Mouse (Mus musculus) kidney, postnatal 4 days (tissue): ENCODE measurements around the gene Erbin.

Experiments
- DNase-seq, 2 experiments: peaks; one replicate each; pipeline ENCODE4 v3.0.0; 2021; ENCODE audit warnings: mixed read lengths in 2 of 2

Erbin gene

DNA sequence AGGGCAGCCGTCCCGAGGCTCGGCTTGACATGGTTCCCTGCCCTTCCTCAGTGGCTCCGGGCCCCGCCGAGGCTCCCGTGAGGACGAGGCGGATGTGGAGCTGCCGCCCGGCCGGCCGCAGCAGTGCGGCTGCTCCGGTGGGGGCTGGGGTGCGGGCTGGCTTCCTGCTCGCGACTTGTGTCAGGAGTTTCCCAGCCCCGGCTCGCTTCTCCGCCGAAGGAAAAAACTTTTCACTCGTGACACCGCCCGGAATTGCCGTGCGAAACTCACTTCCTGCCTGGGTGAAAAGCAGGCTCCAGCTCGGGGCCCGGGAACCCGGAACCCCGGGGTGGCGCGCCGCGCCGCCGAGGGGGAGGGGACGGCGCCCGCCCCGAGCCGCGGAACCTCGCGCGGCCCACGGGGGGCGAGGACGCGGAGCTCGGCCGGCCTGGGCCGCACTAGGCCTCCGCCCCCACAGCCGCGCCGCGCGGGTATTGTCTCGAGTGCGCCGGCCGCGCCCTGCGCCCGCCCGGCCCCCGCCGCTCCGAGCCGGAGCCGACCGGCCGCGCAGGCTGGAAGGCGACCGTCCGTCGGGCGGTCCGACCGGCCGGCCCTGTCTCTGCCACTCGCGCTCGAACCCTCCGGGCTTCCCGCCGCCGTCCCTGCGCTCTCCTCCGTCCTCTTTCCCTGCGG lies at the start of gene Erbin:
Erbin (minus strand) TSS at position 254 of the 672 bp plus-strand sequence.
- DNase-seq: peak; percentile 83 to 90

DNA sequence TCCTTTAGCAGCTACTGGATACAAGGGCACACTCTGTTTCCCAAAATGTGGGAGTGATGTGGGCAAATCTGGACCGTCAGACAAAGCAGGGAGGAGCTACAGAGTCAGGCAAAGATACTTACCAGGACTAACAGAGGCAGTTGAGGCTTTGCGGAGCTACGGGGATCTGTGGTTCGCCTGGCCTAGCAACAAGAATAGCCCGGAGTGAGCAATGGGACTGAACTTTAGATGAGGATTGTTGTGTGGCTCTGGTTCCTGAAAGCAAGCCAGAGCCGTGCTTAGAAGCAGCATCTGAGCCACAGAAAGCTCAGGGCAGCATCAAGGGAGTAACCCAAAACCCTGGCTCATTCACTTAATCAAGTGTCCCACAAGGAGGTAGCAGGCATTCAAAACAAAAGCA lies 49.6 kb upstream of the Erbin start:
- no peak for DNase-seq

DNA sequence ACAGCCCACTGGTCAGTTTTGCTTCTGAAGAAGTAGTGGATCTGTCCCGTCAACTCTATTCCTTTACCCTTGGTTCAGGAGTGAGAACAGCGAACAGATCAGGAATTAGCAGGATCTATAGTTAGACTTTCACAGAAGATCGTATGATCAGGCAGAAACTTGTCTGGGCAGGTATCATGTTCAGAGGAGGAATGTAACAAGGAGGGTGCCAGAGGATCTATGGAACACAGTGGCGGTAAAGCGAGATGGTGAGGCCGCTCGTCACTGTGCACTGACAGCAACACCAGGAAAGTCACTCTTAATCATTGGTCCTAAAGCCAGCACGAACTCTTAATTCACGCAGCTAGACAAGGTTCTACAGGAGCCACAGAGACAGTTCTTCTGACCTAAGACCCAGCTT lies 47.7 kb upstream of the Erbin start:
- no peak for DNase-seq

DNA sequence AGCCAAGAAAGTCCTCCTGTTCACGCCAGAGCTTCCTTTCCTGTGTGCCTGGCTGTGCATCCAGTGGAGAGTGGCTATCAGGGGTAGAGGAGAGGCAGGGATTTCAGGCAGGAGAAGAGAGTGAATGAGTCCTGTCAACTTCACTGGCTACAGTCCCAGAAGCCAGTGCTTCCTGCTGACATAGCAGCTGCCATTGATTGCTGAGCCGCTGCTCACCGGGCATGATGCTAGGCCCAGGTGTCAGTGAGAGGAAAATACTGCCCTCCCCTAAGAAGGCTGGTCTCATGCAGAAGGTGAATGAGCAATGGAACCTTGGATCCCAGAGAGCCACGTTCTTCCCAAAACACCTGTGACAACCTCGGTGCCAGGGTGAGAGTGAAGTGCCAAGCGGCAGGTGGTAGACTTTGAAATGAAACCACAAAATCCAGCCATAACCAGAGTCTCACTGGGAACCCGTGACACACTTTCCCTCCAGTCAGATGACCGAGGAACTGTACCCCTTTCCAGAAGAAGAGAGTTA lies 46.4 kb upstream of the Erbin start:
- no peak for DNase-seq

DNA sequence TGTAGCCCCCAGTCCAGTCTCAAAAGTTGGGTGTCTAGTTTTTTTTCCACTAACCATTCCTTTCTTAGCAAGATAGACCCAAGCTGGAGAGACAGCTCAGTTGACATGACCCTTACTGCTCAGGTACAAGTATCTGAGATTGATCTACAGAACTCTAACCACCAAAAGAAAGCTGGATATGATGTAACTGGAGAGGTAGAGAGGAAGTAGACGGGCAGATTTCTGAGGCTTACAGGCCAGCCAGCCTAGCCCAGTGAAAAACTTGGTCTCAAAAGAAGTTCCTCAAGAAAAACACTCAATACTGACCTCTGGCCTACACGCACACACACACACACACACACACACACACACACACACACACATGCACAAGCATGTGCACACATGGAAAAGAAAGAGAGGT lies 44.9 kb upstream of the Erbin start:
- no peak for DNase-seq

DNA sequence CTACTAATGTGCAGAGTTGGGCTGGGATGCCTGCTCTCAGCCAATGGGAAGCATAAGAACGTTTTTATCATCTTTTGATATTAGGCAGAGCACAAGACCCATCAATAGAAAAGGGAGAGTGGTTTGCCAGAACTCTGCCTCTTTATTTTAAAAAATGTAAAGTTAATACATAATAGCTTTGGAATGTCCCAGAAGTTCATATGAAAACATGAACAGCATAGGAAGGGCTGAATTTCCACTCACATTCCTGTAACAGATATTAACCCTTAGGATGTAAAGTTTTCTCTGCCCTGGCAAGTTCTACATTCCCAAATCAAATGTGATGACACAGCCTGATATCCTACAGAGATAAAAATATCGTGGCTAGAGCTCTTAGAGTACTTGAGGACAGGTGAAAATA lies 42.8 kb upstream of the Erbin start:
- DNase-seq: no peak

DNA sequence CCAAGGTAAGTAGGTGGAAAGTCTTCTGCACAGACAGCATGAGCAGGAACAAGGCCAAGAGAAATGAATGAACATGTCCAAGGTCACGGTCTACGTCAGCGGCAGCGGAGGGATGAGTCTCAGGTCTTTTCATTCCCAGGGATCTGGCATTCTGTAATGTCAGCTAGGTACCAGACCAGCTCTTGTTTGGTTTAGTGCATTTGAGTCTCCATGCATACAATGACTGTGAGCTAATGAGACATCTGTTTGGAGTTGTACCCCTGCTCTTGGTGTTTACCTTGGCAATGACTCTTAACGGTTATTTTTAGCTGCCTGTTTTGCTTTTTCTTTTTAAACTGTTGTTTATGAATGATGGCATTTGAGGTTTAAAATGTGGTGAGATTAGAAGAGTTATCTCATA lies 39.5 kb upstream of the Erbin start:
- no peak for DNase-seq

DNA sequence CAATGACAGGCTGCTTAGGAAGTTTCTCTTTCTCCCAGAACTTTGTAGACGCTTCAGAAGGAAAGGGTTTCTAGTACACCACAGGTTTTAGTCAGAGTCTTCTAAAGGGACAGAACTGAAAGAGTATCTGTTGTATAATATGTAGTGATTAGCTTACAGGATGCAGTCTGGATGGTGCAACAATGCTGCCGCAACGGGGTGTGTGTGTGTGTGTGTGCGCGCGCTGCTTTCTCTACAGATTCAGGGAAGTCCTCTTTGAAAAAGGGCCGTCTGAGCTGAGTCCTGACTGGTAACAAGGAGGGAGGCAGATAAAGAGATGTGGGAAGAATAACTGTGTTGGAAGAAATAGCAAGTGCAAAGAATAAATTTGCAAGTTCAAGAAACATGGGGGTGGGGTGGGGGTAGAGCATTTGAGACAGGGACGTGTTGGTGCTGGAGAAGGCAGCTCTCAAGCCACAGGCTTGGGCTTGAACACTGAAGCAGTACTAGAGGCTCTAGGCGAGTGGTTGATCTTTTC lies 38.4 kb upstream of the Erbin start:
- no peak for DNase-seq

DNA sequence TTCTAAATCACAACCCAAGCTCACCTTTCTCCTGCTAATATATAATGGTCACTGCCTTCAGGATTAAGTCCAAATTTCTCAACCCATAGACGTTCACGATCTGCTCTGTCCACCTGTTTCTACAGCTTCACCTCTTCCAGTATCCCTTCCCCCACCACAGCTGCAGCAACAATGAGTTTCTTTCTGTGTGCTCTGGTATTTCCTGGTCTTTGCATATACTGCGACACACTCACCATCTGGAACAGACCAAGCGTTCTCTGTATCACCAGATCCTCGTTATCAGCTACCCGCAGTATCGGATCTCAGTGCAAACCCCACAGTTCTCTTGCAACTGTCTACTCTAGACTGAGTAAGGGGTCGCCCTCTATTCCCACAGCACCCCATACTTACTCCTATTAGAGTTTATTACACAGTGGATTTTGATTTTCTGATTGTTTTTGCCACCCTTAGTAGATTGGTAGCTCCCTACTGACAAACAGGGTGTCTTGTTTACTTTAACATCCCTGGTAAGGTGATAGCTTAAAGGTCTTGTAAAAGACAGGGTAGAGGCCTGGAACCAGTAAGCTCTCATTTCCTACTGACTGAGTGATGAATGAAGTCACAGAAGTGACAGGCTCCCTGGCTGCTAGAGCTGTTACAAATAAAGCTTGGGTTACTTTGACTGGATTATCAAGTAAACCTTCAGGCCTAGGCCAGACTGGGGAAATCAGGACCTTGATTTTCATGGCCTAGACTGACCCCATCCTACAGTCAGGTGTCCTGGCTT lies 37.0 kb upstream of the Erbin start:
- peak in 1 of 2 experiments; percentile 14 for DNase-seq

DNA sequence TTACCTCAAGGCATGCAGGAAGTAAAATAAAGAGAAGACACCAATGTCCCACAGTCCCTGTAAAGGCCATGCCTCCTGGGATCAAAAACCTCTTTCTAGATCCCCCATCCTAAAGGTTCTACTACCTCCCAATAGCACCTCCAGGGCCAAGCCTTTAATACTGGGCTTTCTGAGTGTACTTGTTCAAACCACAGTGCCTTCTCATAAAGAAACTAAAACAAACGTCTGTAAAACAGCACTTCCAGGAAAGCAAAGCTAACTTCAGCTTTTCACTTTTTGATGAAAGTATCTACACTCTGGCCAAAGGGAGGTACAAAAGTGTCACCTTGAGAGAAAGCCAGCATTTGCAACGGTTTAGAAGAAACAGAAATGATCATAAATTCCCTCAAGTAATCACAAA lies 35.3 kb upstream of the Erbin start:
- no peak for DNase-seq

DNA sequence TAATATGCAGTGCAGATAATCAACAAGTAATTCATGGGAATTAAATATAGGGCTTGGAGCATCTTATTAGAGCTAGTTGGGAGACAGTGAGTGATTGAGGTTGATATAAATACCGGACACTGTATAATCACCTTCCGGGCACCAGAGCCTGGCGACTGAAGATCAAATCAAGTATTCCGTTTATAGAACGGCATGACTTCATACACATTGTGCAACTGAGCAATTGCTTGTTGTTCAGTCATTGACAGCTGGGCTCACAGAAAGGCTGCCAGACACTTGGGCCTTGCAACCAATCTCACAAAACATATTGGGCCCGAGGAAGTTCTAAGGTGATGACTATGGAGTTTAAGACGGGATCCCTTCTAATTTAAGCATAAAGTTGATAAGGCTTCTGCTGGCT lies 31.1 kb upstream of the Erbin start:
- DNase-seq: no peak

DNA sequence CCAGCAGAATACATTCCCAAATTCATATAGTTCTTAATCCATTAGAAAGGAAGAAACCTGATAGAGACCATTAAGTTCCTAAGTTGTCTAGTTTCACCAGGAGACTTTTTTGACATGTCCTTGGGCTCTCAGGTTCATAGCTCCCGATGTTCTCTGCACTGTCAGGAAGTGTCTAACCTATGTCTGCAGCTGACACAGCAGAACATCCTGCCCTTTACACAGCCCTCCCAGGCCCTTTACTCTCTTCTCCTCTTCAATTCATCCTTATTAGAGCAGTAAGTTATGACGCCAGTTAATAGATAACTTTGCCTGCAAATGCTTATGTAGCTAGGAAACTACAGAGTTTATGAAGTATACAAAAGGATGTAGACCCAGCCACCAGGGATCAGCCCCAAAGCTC lies 20.5 kb upstream of the Erbin start:
- peak in 1 of 2 experiments; percentile 20 for DNase-seq

DNA sequence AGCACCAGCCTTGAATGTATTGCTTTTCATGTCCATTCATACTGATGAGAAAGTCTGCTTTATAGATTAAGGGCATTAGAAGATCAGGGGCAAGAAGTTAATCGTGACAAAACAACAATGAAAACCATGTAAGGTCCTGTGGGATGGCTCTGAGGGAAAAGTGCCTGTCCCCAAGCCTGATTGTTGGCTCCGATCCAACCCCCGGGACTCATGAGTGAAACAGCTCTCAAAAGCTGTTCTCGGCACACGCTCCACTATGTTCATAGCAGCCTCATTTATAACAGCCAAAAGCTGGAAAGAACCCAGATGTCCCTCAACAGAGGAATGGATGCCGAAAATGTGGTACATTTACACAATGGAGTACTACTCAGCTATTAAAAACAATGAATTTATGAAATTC lies 4.3 kb upstream of the Erbin start:
- DNase-seq: peak; percentile 21 to 35

DNA sequence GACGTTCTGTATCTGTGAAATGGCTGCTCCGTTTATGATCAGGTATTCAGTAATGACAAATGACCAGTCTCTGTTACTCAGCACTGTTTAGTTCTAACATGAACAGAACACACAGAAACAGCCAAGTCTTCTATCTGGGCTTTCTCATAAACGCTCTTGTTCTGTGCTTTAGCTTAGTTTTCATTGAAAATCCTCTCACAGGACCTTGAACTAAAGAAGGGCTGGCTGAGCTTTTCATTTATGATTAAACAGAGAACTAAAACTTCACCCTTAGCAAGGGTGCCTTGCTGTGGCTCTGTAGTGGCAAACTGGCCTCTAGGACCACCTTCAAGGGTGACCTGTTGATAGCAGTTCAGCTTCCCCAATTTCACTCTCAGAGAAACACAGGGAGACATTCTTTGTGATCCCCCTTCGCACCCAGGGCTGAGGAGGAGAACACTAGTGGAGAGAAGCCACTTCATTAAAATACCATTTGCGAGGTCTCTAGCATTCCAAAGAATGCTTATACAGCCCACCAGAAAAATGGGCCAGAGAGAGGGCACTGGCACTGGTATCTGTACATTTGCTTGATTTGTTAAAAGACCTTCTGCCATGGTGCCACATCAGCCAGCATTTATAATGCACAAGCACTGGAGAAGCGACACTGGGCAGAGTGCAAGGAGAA lies 3.2 kb upstream of the Erbin start:
- DNase-seq: peak in 1 of 2 experiments; percentile 11

DNA sequence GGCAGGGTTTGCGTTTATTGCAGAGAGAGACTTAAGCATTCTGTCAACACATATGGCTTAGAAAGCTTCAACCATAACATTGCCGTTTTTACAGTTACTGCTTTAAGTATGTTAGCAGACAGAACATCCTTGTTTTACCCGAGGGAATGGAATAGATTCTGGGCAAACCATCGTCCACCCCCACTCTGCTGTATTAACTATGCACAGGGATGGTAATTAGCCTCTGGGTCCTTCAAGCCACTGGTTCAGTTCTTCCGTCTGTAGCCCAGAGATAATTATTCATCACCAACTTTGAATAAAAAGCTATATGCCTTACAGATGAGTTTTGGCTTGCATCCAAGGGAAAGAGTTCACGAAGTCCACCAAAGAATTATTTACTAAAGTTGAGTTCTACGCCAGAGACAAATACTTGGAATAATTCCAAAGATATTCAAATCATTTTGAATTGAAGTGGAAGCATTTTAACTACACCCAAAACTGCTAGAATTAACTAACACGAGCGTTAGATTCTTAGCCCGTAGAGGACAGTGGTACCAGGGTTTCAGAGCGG lies 1.6 kb upstream of the Erbin start:
- no peak for DNase-seq

DNA sequence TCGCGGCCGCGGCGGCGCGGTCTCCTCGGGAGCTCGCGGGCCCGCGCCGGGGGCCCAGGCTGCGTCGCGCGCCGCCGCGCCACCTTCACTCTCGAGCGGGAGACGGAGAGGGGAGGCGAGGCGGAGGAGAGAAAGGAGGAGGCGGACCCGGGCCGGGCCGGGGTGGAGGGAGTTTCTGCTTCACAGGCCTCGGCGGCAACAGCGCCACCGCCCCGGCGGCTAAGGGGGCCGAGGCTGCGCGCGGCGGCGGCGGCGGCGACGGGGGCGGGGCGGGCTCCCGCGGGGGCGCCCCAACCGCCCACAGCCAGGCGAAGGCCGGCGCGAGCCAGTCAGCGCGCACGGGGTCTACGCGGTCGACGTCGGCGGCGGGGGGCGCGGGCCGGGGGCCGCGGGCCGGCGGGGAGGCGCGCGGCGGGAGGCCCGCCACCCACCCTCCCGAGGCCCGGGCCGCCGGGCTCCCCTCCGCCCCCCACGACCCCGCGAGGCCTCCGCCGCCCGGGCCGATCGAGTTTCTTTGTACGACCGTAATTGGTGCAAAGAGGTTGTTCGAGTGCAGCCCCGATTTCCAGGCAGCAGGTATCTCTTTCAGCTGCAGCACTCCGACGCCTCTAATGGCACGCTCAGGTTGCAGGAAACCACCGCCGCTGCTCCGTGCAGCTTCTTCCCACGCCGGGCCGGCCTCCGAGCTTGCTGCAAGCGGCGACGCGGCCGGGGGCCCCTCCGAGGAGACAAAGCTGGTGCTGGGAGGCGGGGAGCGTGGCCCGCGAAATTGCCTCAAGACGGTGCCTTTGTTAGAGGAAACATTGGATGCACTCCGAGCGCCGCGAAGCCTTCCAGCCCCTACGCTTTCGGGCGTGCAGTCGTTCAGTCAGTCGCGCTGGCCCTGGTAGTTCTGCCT lies 868 bp upstream of the Erbin start:
- DNase-seq: peak; percentile 90 to 94

DNA sequence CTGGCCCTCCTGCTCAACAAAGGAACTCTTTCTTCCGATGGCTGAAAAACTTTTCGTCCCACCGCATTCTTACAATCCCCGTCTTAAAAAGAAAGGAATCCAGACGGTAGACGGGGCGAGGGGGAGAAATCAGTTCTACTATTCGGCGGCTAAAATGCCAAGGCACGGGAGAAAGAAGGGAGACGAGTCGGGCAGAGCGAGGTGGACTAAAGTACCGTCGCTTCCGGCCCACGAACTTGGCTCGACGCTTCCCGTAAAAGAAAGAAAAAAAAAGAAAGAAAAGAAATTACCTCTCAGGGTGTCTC lies 406 bp downstream of the Erbin start:
- DNase-seq: no peak

DNA sequence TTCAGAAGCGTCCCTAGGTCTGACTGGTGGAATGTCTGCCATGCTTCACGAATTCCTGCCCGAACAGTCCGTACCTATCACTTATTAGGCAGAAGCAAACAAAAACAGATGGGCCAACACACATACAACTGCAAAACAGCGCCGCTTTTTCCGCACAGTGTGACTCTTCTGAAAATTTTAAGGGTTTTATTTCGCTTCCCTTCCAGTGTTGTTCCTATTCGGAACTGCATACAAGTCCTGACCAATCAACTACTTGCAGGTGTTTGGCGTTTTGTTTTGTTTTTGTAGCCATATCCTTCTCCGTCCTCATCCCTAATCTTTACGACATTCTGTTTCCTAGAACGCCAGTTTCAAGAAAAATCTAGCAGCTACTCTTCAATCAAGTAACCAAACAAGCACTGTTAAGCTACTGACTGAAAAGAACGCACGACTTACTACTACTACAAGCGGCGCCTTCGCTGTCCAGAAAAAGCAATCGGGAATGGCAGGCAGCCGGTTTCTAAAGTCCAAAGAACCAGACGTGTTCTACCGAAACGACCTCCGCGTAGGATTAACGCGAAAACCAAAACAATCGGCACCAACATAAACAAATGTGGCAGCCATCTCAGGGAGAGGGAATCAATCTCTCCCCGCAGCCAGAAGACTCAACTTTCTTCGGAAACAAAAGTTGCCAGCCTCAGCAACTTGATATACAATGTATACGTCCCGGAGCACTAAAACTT lies 919 bp downstream of the Erbin start:
- peak; percentile 39 to 64 for DNase-seq

DNA sequence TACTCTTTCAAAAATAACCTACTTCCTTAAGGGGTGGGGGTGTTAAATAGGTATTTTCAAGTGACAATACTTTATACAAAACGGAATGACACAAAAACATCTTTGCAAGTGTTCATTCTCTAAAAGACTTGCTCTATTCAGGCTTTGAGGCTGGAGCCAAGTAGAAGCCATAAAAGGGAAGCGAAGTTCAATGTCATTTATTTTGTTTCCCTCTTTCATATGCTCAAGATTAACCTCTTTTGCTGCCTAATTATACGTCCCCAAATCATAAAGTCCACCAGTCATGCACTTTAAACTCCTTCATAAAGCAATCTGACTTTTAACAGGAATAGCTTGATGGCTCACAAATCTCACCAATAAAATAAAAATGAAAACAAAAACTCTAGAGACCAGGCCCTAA lies 1.9 kb downstream of the Erbin start:
- DNase-seq: no peak

DNA sequence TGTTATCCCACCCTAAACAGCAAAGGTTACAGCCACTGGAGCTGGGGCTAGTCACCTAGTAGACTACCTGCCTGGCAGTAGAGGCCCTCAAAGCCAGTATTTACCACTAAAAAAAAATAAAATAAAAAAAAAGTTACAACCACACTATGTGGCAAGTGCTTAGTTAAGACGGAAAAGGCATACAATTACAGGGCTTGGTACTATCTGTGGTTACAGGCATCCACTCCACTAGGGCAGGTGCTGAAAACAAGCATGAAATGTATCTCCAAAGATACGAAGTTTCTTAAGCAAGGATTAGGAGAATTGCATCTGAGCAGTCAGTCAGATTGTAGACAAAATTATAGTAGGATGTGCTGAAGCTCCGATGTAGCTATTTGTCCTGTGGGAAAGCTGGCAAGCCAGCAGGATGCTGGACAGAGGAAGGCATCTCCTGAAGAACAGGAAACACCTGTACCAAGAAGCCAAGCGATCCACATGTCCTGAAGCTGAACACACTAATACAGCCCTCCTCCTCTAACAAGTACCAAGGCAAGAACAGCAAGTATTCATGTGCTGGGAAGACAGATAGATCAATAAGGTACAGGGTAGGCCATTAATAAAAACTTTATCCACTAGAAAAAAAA lies 6.1 kb downstream of the Erbin start:
- DNase-seq: peak in 1 of 2 experiments; percentile 18

DNA sequence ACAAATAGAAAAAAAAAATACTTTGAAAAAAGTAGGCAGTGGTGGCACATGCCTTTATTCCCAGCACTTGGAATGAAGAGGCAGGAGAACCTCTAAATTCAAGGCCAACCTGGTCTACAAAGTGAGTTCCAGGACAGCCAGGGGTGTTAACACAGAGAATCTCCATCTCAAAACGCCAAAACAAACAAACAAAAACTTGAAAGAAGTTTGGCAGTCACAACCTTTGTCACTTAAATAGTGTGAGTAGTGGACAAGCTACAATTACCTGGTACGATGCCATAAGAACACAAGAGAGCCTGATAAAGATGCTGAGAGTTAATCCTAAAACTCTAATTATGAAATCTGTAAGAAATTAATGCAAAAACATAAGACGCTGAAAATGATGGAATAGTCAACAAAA lies 8.0 kb downstream of the Erbin start:
- no peak for DNase-seq
